Mouse (Mus musculus): ENCODE measurements around the gene Chad.

GRCm38 (mm10) chr11:94598437-94599120 is 33.7 kb downstream of the Chad start:
- no peak for TF ChIP-seq EP300 (optimal IDR thresholded peaks at IDR 0.05)
- TF ChIP-seq CTCF (IDR thresholded peaks at IDR 0.05; ENCODE audit: low read depth), result peak; percentile 55
